23 mouse cellular contexts compared by ENCODE assay signal in genomic region chr14:113486591-113486990, GRCm38 (mm10).
"Had no signal": no experiment of that assay in that cellular context is flagged by ENCODE, and none has a peak within 500 bp of the region (broad histone marks: within the 10 kb centered on the region; RNA-seq: fewer than 3 reads in every experiment).

No protein-coding gene starts in this region.

- H3K9ac ChIP-seq: kidney, embryonic 15.5 days; limb, embryonic 13.5 days; liver, embryonic 12.5 days; liver, embryonic 15.5 days; midbrain, embryonic 12.5 days; midbrain, embryonic 15.5 days; neural tube, embryonic 12.5 days; neural tube, embryonic 15.5 days had no signal

- ATAC-seq: liver, embryonic 12.5 days; lung, postnatal 0 days; midbrain, embryonic 15.5 days had no signal

- H3K4me3 ChIP-seq: kidney, embryonic 15.5 days; layer of hippocampus, adult 2 months; limb, embryonic 10.5 days; limb, embryonic 13.5 days; liver, embryonic 12.5 days; liver, embryonic 15.5 days; midbrain, embryonic 12.5 days; midbrain, embryonic 15.5 days; neural tube, embryonic 12.5 days; neural tube, embryonic 15.5 days had no signal

- H3K9me3 ChIP-seq: kidney, embryonic 15.5 days; limb, embryonic 10.5 days; limb, embryonic 13.5 days; liver, embryonic 12.5 days; liver, embryonic 15.5 days; midbrain, embryonic 12.5 days; midbrain, embryonic 15.5 days; neural tube, embryonic 12.5 days; neural tube, embryonic 15.5 days had no signal

- H3K36me3 ChIP-seq: kidney, embryonic 15.5 days; limb, embryonic 10.5 days; limb, embryonic 13.5 days; liver, embryonic 12.5 days; liver, embryonic 15.5 days; midbrain, embryonic 12.5 days; midbrain, embryonic 15.5 days; neural tube, embryonic 12.5 days; neural tube, embryonic 15.5 days had no signal

- DNase-seq: kidney, postnatal 25 days; layer of hippocampus, adult 9-11 months; liver; lung, adult 2 months; right cerebral cortex, adult 18-20 months; right cerebral cortex, postnatal 14 days; right cerebral cortex, postnatal 4 days; thymus, adult 2 months; thymus, postnatal 14 days; thymus, postnatal 4 days had no signal

- H3K4me2 ChIP-seq: kidney, embryonic 15.5 days; limb, embryonic 13.5 days; liver, embryonic 12.5 days; liver, embryonic 15.5 days; midbrain, embryonic 12.5 days; midbrain, embryonic 15.5 days; neural tube, embryonic 12.5 days; neural tube, embryonic 15.5 days had no signal

- H3K27me3 ChIP-seq: kidney, embryonic 15.5 days; limb, embryonic 13.5 days; liver, embryonic 12.5 days; liver, embryonic 15.5 days; midbrain, embryonic 12.5 days; midbrain, embryonic 15.5 days; neural tube, embryonic 12.5 days; neural tube, embryonic 15.5 days had no signal

- H3K27ac ChIP-seq: kidney, embryonic 15.5 days; layer of hippocampus, adult 2 months; limb, embryonic 10.5 days; limb, embryonic 13.5 days; liver, embryonic 12.5 days; liver, embryonic 15.5 days; macrophage; midbrain, embryonic 12.5 days; midbrain, embryonic 15.5 days; neural tube, embryonic 12.5 days; neural tube, embryonic 15.5 days; stomach, postnatal 0 days had no signal

- H3K4me1 ChIP-seq: kidney, embryonic 15.5 days; limb, embryonic 10.5 days; limb, embryonic 13.5 days; liver, embryonic 12.5 days; liver, embryonic 15.5 days; midbrain, embryonic 12.5 days; midbrain, embryonic 15.5 days; neural tube, embryonic 12.5 days; neural tube, embryonic 15.5 days had no signal
